Mouse (Mus musculus): ENCODE results near the gene Chst5.
A peak's percentile ranks its signal among the peaks of the same experiment; 100 is the strongest.
"Not testable (repeated sequence)": the region's sequence is repeated elsewhere in the genome, so short reads cannot be mapped to it uniquely, and the experiment has no call there.

The Chst5 gene

DNA sequence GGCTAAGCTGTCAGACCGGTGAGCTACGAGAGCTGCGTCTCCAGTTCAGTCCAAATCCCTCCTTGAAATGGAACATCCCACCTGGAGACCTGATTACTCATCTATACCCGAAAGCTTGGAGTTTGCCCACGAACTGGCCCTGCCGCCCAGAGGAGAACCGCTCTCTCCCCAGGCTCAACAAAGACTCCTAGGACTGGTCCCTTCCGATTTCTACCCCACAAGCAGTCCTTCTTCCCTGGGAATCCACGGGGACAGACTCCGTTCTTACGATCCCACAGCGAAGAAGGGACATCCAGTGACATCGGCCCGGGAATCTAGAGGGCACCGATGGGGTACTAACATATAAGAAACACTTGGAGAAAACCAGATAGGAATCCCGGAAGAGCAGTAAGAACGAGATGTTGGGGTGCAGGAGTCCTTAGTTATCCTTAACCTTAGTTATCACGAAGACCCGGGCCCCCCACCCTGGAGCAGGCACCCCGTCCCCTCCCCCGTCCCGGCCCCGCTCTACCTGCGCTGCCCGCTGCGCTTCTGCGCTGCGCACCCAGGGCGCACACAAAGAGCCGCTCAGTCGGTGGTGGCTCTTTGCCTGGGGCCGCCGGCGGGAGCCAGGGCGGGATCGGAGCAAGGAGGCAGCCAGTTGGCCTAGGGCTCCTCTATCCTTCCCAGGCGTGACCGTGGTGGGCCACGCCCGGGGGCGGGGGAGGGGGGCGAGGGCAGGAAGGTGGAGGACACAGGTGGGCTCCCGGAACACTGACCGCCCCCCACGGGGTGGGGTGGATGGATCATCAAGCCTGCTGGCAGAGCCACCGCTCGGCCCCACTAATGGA is at the start of gene Chst5:
Gene Chst5 (minus strand): TSS at position 827 of the 830 bp plus-strand sequence.
- no peak for DNase-seq (ENCODE audit: low spot score)

DNA sequence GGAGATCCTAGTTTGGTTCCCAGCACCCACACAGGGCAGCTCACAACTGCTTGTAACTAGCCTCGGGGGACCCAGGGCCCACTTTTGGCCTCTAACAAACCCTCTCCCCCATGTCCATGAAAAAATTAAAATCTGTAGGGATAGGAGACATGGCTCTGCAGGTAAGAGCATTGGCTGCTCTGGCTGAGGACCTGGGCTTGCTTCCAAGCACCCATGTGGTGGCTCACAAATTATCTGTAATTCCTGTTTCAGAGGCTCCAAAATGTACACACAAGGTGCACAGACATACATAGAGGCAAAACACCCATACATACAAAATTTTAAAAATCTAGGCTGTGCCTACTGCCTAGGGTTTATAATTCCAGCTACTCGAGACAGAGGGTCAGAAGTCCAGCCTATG is 47.0 kb upstream of the Chst5 start:
- DNase-seq (ENCODE audit: low spot score): no peak

DNA sequence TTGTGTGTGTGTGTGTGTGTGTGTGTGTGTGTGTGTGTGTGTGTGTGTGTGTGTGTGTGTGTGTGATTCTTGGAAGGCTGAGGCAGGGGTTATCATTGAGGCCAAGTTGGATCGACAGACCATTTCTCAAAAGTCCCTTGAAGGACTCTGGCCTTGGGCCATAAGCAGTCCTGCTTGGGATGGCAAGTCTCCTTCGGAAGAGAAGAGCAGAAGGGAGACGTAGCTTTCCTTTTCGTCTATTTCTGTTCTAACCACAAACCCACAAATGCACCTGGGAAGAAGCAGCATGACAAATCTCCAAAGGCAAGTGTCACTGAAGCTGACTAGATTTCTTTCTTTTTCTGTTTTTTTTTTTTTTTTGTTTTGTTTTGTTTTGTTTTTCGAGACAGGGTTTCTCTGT is 45.6 kb upstream of the Chst5 start:
- no peak for DNase-seq (ENCODE audit: low spot score)

DNA sequence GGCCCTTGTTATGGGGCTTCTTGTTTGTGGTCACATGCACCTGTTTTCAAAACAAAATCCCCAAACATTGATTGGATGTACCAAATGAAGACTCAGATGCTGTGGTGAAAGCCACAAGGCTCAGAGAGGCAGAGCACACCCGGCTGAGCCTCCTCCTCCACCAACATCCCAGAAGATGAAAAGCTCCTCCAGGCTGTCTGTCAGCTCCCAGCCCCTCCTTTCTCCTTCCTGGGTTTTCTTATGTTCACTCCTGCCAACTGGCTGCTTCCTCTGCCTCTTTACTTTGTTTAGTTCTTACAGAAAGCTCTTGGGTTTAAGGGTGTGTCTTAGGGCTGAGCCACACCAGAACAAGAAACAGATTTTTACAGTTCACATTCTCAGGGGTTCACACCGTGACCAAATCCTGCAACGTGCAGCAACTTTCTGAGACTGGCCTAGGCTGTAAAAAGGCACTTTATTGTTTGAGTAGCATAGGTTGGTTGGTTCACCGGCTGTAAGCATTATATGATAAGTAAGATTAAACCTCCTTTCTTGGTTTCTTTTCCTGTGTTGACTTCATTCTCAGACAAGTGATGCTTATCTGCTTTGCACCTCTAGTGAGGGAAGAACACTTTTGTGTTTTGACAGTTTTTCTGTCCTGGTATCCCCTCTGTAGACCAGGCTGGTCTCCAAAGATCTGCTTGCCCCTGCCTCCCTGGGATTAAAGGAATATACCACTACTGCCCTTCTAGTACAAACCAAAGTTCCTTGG is 44.8 kb upstream of the Chst5 start:
- no peak for DNase-seq (ENCODE audit: low spot score)

DNA sequence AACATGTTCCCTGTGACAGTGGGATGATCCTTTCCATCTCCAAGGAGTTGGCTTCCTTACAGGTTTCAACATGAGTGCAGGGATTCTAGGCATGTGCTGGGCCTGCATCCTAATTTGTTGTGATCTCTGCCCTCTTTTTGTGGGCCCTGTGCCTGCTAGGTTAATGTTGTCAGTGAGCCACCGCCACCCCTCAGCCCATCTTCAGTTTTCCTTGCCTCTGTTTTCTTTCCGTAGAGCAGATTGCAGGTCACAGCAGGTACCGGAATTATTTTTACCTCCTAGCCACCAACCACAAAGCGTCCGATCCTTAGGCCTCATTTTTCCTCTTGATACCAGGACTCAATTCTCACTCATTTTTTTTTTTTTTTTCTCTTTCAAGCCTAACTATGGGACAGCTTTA is 41.7 kb upstream of the Chst5 start:
- DNase-seq (ENCODE audit: low spot score): no peak

DNA sequence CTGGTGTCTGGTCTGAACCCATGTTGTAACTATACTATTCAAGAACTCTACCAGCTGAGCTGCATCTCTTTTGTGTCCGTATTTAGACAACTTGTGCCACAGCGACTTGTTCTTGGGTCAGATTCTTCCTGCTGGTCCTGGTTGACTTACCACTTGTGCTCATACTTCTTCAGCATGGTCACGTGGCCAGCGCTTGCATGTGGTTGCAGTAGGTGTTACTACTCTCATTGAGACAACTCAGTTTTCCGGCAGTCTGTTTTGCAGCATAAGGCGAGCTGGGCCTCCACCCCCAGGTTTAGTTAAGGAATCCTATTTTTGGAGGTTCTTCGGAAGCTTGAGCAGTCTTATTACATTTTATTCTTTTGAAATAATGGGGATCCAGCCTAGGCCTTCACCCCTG is 41.1 kb upstream of the Chst5 start:
- DNase-seq (ENCODE audit: low spot score): no peak

DNA sequence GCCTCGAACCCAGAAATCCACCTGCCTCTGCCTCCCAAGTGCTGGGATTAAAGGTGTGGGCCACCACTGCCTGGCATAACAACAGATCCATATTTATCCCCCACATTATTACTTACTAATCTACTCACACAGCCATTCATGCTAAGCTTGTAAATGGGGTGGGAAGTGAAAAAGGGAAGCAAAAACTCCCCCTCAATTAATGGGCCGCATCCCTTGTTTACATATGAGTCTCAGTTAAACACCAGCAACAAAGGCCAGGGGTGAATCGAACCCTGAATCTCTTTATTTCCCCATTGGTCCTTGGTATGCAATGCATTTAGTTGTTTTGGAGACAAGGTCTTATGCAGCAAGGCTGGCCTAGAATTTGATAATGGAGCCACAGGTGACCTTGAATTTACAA is 40.6 kb upstream of the Chst5 start:
- no peak for DNase-seq (ENCODE audit: low spot score)

DNA sequence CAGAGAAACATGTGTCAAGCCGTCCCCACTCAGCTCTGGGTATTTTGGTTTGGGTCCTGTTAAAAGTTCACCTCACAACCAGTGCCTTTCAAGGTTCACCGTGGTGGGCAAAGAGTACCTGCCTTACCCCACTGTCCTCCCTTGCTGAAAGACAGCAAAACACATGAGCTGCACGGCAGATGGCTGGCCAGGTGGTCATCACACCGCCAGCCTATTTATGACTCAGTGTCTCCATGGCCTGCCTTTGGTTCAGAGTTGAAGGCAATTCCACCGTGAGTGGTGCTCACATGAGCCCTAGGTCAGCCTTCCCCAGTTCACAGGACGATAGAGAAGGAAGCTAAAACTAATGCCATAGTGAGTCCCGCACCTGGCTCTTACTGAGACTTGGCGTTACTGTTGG is 37.7 kb upstream of the Chst5 start:
- no peak for DNase-seq (ENCODE audit: low spot score)

DNA sequence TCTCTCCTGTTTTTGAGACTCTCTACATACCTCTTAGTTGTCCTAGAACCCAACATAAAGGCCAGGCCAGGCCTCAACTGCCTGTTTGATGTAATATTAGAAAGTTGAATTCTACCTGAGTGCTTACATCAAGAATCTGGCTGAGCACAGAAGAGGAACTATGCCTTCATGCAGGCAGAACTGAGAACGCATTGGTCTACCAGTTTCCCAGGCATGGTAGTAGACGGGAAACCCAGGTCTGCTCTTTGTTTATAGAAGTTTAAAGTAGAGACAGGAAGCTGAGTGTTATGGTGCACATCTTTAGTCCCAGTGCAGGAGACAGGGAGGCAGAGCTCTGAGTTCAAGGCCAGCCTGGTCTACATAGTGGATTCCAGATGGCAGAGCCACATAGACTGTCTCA is 36.9 kb upstream of the Chst5 start:
- DNase-seq (ENCODE audit: low spot score): no peak

DNA sequence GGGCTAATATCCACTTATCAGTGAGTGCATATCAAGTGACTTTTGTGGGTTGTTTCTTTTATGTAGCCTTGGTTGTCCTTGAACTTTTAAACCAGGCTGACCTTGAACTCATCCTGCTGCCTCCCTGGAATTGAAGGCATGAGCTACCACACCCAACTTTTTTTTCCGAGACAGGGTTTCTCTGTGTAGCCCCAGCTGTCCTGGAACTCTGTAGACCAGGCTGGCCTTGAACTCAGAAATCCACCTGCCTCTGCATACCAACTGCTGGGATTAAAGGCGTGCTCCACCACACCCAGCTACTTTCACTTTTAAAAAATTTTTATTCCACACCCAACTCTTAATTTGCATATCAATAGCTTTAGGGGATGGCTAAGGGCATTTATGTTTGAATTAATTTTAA is 33.3 kb upstream of the Chst5 start:
- DNase-seq (ENCODE audit: low spot score): no peak

DNA sequence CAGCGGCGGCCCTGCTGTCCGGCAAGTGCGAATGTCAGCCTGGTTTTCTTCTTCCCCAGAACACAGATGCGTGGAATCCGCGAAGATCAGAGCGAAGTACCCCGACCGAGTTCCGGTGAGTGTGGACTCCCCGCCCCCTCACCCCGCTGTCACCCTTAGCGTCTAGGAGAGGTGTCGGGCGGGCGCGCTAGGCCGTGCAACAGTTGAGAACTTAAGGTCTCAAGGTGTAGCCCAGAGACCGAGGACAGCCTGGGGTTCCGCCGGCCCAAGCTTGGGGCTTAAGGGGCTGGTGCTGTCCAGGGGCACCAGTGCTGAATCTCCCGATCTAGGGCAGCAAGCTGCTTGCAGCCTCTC is 30.8 kb upstream of the Chst5 start:
- DNase-seq (ENCODE audit: low spot score): peak; percentile 57

DNA sequence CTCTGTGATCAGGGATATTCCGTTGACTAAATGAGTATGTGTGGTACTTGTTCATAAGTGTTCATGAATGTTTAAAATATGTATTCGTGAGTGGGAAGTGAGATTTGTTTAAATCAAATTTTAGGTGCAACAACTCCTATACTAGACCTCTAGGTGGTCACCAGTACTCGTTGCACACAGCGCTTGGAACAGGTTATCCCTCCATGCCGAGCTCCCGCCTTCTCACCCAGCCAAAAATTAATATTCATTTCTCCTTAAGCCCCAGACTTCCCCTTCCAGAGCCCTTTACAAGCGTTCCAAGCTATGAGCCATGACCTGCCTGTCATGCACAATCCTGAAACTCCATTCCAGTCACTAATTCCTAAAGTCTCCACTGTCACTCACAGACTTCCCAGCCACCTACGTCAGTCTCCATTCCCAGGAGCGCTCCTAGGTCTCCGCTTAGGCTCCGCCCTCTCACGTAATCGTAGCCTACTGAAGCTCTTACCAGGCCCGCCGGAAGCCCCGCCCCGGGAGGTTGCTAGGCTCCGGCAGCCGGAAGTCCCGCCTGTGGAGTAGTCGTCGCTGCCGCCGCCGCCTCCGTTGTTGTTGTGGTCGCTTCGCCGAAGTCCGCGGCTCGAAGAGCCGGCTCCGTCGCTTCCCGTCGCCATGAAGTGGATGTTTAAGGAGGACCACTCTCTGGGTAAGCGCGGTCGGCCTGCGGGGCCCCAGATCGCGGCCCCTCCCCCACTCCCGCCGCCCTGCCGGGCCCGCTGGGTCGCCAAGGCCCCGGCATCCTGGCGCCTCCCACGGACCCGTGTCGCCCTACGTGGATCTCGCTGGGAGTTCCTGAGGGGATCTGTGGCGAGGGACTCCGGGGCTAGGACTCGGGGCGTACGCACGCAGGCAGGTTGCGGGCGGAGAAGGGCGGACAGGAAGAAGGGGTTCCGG is 30.2 kb upstream of the Chst5 start, which contains the start of gene Gabarapl2:
Gene Gabarapl2 (plus strand): TSS at position 533 of the 930 bp plus-strand sequence.
- peak; percentile 96 for DNase-seq (ENCODE audit: low spot score)

DNA sequence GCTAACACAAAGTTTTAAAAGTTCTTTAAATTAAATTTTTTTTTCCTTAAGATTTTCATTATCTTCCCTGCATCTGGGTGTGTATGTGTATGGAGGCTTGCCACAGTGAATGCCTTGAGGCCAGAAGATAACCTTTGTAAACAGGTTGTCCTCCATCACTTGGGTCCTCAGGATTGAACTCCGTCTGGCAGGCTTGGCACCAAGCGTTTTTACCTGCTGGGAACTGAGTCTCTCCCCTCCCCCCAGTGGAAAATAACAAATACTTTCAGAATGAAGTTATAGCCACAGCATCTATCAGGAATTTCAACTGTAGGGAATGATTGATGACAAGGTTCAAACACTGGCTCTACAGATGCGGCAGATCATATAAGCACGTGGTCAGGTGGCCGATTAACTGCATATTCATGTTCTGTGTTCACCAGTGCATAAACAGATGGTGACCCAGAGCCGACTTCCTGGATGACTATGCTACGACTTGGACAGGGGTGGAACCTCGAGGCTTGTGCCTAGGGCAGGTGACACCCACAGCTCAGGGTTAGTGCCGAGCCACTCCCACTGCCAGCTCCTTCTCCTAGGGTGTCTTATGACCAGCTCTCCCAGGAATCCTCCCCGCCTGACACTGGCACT is 29.4 kb upstream of the Chst5 start:
- DNase-seq (ENCODE audit: low spot score): peak; percentile 53

DNA sequence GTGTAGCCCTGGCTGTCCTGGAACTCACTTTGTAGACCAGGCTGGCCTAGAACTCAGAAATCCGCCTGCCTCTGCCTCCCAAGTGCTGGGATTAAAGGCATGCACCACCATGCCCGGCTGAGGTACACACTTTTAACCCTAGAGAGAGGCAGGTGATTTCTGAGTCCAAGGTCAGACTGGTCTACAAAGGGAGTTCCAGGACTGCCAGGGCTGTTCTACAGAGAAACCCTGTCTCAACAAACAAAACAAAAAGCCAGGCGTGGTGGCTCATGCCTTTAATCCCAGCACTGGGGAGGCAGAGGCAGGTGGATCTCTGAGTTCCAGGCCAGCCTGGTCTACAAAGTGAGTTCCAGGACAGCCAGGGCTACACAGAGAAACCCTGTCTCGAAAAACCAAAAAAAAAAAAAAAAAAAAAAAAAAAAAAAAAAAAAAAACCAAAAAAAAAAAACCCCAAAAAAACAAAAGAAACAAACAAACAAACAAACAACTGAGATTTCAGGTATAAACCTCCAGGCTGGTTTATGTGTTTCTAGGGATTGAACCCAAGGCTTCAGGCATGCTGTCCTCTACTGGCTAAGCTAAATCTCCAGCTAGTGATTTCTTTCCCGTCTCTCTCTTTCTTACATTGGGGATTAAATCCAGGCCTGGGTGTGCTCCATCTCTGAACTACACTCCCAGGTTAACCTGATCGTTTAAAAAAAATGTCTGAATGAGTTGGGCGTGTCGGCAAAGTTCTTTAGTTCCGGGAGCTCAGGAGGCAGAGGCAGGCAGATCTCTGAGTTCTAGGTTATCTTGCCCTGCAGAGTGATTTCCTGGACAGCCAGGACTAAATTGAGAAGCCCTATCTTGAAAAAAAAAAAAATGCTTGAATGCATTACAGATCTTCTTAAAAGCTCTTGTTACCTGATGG is 28.1 kb upstream of the Chst5 start:
- DNase-seq (ENCODE audit: low spot score): not testable (repeated sequence)

DNA sequence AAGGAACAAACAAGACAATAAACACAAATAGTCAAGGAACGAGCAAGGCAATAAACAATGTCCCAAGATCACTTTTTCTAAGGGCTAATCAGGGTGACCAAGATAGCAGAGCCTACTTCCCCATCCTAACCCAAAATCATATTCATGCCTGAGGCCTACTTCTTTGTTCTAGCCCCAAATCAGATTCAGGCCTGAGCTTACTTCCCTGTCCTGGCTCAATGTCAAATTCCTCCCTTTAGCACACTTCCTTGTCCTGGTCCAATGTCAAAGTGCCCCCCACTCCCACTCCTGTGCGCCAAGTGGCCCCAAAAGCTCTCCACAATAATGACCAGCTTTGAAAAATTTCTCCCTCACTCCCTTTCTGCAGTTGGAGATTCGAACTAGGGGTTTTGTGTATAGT is 26.9 kb upstream of the Chst5 start:
- DNase-seq (ENCODE audit: low spot score): no peak

DNA sequence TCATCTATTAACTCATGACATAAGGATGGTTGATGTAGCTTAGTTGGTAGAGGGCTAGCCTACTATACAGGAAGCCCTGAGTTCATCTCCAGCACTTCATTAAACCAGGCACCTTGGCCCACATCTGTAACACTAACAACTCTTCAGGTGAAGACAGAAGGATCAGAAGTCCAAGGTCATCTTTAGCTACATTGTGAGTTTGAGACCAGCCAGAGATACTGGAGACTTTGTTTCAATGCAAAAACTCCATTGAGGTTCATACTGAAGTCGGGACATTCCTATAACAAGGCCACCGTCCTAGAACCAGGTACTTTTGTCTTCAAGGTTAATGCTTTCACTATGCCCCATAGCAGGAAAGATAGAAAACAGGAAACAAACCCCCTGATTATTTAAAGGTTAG is 24.0 kb upstream of the Chst5 start:
- no peak for DNase-seq (ENCODE audit: low spot score)

DNA sequence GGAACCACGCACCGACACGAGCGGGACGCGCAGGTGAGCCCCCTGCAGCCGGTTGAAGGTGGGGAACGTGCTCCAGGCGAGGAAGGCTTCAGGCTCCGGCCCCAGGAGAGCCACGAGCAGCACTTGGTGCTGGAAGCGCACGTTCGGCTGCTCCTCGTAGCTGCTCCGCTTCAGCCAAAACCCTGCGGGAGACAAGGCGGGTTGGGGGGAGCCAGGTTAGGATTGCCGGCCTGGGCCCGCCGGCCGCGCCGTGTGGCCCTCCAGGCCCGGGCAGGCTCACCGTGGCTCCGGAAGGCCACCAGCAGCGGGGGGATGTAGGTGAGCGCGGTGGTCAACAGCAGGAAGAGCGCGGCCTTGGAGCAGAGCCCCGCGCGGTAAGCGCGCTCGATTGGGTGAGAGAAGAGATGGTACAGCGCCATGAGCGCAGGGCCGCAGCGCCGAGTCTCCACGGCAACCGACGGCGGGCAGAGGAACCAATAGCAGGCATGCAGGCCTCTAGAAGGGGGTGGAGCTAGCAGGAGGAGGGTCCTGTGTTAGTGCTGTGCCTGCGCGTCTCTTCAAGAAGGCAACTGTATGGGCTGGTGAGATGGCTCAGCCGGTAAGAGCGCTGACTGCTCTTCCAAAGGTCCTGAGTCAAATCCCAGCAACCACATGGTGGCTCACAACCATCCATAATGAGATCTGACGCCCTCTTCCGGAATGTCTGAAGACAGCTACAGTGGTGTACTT is 23.3 kb upstream of the Chst5 start, which contains the start of gene Tmem231:
Gene Tmem231 (minus strand): TSS at position 534 of the 729 bp plus-strand sequence.
- DNase-seq (ENCODE audit: low spot score): peak; percentile 90

DNA sequence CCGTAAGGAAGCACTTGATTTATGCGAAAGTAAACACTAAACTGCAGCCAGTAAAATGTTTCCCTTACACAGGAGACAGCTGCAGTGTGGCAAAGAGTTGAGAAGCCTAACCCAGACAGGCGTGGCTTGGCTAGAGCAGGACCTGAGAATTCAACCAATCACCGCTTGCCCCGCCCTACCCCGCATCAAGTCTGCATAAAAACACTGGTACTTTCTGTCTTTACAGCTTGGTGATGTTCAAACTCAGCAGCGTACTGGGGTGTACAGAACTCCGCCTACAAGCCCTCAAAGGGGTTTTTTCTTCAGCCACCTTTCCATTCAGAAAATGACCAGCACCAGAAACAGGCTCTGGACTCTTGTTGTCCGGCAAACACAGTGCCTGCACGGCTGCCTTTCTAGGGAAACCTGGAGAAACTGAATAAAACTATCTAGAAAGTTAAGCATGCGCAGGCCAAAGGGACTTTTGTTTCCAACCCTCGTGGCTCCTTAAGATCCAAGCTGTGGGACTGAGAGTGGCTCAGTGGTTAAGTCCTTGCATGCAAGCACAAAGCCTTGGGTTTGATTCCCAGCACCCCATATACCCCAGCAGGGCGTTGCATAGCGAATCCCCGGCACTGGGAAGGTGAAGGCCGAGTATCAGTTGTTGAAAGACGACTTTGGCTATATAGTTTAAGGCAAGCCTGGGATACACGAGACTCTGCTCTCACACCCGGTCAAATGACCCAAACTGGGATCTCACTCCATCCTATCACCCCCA is 22.5 kb upstream of the Chst5 start:
- DNase-seq (ENCODE audit: low spot score): peak; percentile 71

DNA sequence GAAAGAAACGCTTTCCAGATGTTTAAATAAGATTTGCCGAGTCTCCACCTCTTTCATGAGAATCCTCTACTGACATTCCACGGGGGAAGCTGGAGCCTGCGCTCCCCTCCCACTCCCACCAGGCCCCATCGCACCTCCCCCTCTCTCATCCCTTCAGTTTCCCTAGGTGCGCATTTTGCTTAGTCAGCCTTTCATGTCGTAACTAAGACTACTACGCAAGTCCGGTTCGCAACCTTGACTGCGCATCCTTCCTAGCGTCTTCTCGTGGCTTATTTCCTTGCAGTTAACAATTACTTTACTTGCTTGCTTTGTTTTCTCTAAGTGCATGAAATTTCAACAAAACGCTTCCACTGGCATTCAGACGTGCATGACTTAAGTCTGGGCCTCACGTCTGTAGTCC is 21.5 kb upstream of the Chst5 start:
- no peak for DNase-seq (ENCODE audit: low spot score)
